Mouse (Mus musculus): ENCODE measurements around the gene Adcy7.

Adcy7 gene

DNA sequence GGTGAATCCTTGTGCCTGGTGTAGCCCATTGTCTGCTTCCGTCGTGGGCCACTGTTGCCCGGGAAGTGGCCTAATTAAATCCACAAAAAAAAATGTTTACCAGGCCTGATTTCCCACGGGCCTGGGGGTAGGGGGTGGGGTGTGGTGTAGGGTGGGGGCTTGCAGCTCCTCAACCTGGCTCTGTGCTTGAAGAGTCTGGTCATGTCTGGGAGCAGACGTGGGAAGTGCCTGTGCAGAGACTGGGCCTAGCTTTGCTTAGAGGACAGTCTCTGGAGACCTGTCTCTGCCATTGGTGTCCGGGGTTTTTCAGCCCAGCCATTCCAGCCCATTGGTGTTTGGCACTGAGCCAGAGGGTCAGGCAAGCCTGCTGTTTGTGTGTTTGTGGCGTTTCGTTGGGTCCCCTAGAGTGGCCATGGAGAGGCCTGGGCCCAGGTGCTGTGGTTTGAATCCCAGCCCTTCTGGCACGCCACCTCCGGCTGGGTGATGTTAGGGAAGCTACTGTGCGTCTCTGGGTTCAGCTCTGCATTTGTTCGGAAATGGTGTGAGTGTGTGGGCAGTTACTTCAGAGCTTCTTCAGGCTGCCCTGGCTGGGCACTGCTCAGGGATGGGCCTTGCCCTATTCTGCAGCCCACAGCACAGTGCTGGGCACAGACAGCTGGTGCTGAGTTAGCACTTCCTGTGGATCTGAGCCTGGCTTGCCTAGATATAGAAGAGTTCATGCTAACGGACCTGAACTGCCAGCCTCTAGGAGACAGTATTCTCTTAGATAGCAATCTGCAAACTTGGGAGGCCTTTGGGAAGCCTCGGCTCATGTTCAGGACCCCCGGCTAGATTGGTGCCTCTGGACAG is 29.6 kb downstream of the Adcy7 start:
- DNase-seq (ENCODE audit: low spot score), result no peak

DNA sequence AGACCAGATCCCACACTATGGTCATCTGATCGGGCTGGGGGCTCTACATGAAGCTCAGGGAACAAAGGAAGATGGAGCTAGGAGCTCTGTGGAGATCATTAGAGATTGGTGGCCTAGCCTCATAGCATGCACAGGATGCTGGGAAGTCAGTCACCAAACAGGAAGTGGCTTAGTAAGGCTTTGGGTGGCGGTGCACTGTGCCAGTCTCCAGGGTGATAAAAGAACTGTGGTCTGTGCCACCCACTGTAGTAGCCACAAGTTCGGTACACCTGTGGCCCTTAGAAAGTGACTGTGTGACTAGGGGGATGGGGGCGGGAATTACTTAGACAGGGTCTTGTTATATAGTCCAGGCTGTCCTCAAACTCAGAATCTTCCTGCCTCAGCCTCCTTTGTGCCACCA is 33.6 kb downstream of the Adcy7 start:
- DNase-seq (ENCODE audit: low spot score), result no peak

DNA sequence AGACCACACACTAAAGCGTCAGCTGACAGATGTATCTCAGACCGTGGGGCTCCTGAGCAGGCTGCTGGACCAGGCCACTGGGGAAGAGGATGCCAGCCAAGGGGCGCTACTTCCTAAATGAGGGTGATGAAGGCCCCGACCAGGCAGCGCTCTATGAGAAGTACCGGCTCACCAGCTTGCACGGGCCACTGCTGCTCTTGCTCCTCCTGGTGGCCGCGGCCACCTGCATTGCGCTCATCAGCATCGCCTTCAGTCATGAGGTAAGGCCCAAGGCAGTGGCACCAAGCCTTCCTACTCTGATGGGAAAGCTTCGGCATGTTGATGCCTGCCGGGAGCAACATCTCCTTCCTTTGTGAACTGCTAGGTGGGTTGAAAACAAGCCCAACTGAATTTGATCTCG is 34.3 kb downstream of the Adcy7 start:
- DNase-seq (ENCODE audit: low spot score), result no peak

- no peak for DNase-seq (ENCODE audit: low spot score)
Measured at GRCm38 (mm10) chr8:88307736-88308135, 35.5 kb downstream of the Adcy7 start.

- DNase-seq (ENCODE audit: low spot score), result no peak
Measured at GRCm38 (mm10) chr8:88309274-88309873, 37.2 kb downstream of the Adcy7 start.

GRCm38 (mm10) chr8:88309881-88310280 is 37.7 kb downstream of the Adcy7 start:
- no peak for DNase-seq (ENCODE audit: low spot score)

DNA sequence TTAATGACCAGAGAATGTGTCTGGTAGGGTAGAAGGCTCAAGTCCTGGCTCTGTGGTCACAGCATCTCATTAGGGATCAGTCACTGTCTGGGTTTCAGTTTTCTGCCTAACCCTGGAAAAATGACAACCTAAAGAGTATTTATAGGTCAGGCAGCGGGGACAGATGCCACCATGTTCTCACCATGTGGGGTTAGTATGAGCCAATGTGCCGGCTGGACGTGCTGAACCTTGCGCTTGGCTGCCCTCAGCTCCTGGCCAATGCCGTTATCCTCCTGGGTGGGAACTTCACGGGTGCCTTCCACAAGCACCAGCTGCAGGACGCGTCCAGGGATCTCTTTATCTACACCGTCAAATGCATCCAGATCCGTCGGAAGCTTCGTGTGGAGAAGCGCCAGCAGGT is 38.1 kb downstream of the Adcy7 start:
- DNase-seq (ENCODE audit: low spot score), result no peak

GRCm38 (mm10) chr8:88312966-88313365 is 40.8 kb downstream of the Adcy7 start:
- DNase-seq (ENCODE audit: low spot score), result no peak

DNA sequence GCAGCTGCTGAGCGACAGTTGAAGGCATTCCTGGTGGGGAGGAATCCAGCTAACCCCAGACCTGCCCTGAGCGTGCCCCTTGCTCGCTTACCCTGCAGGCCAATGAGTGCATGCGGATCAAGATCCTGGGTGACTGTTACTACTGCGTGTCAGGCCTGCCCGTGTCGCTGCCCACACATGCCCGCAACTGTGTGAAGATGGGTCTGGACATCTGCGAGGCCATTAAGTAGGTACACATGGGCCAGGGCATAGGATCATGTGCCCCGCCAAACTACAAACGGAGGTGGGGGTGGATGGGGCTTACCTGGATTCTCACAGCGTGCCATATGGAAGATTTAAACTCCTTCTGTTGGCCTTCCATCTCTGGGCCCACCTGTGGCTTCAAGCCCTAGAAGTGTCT is 41.8 kb downstream of the Adcy7 start:
- DNase-seq (ENCODE audit: low spot score), result no peak

- DNase-seq (ENCODE audit: low spot score), result no peak
Measured at GRCm38 (mm10) chr8:88315302-88315701, 43.1 kb downstream of the Adcy7 start.

DNA sequence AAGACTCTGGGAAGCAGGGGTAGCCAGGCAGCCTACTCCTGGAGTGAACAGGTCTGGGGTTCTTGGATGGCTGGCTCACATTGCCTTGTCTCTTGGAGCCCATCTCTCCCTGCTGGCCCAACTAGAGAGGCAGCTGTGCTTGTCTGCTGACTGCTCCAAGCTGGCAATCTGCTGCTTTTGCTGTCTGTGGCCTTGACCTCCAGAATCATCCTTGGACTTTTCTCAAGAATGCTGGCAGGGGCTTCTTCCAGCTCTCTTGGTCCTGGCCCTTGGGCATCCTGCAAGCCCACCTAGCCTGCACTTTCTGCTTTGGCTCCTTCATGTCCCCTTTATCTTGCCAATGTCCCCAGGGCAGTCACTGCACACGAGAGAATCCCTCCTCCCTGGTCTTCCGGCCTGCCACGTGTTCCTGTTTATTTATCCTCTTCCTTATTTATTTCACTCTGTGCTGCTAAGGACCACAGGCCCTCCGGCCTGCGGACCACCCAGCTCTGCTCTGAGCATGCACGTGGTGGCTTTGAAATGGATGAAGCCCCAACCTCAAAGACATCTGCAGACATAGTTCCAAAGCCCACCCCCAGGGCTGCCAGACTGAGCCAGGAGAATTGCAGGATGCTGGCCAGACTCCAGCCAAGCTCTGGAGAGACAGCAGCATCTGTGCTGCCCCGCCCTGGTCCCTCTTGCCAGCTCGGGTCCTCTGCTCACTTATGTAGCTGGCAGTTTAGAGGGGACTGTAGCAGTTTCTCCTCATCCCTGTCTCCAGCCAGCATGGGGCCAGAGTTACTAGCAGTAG is 44.1 kb downstream of the Adcy7 start:
- no peak for DNase-seq (ENCODE audit: low spot score)

GRCm38 (mm10) chr8:88317341-88317740 is 45.1 kb downstream of the Adcy7 start:
- no peak for DNase-seq (ENCODE audit: low spot score)

- DNase-seq (ENCODE audit: low spot score), result no peak
Measured at GRCm38 (mm10) chr8:88318151-88318550, 45.9 kb downstream of the Adcy7 start.

DNA sequence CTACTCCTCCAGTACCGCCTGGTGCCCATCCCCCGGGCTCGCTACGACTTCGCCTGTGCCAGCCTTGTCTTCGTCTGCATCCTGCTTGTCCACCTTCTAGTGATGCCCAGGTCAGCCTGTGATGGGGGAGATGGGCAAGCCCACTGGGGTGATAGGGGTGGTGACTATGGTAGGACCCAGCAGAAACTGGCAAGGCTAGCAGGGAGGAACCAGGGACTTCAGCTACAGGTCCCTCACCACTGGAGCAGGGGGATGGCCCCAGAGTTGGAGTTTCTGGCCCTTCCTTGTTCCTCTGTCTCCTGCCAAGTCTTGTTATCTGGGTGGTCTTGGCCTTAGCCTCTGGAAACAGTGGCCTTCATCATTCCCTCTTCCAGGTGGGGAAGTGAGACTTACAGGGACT is 47.9 kb downstream of the Adcy7 start:
- no peak for DNase-seq (ENCODE audit: low spot score)

DNA sequence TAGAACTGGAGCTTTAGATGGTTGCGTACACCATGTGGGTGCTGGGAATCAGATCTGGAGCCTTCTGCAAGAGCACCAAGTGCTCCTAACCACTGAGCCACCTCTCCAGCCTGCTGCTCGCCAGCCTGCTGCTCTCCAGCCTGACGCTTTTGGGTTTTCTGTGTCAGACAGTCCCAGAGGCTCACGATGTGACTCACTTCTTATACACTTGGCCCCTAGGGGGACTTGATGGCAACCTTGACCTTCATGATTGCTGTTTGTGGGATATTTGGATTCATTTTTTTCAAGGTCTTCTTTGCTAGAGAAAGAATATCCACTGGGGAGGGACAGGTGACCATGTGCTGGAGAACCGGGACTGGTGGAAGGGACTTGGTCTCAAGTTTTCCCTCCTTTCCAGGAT is 49.2 kb downstream of the Adcy7 start:
- no peak for DNase-seq (ENCODE audit: low spot score)

DNA sequence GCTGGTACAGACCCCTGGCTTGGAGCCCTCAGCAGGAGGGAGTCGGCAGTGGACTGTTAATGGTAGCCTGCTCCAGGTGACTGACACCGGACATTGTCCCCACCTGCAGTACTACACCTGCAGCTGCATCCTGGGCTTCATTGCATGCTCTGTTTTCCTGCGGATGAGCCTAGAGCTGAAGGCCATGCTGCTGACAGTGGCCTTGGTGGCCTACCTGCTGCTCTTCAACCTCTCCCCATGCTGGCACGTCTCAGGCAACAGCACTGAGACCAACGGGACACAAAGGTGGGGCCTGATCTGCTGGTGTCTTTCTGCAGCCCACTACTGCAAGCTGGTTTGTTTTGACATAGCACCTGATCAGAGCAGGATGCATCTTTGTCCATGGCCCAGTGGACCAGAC is 51.3 kb downstream of the Adcy7 start:
- DNase-seq (ENCODE audit: low spot score), result no peak

DNA sequence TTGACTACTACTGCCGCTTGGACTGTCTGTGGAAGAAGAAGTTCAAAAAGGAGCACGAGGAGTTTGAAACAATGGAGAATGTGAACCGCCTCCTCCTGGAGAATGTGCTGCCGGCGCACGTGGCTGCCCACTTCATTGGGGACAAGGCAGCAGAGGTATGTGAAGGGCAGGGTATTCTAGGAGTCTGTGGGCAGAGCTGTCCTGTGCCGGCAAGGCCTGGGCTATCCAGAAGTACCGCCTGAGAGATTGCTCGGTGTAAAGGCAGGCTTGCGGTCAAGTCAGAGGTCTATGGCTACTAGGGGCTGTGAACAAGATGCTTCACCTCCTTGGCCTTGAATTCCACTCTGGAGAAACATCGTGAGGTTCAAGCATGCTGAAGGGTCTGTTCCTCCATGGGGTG is 52.6 kb downstream of the Adcy7 start:
- DNase-seq (ENCODE audit: low spot score), result no peak

GRCm38 (mm10) chr8:88325251-88325650 is 53.0 kb downstream of the Adcy7 start:
- no peak for DNase-seq (ENCODE audit: low spot score)

- no peak for DNase-seq (ENCODE audit: low spot score)
Measured at GRCm38 (mm10) chr8:88325795-88326194, 53.6 kb downstream of the Adcy7 start.

- DNase-seq (ENCODE audit: low spot score), result no peak
Measured at GRCm38 (mm10) chr8:88326328-88326727, 54.1 kb downstream of the Adcy7 start.

DNA sequence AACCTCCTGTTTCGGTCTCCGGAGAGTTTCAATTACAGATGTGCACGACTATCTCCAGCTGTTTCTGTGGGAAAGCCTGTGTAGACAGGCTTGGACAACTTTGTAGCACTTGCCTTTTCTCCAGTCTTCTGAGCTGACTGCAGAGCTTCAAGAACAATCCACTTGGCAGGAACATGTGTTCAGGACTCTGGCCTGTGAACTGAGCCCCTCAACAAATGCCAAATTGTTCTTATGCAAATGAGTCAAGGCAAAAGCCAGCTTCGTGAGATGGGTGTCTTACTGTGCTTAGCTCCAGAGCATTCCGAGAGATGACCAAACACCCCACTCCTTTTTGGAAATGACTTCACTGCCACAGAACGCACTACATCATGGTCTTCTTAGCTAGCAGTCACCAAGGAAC is 56.5 kb downstream of the Adcy7 start:
- DNase-seq (ENCODE audit: low spot score), result no peak

- no peak for DNase-seq (ENCODE audit: low spot score)
Measured at GRCm38 (mm10) chr8:88330816-88331215, 58.6 kb downstream of the Adcy7 start.

DNA sequence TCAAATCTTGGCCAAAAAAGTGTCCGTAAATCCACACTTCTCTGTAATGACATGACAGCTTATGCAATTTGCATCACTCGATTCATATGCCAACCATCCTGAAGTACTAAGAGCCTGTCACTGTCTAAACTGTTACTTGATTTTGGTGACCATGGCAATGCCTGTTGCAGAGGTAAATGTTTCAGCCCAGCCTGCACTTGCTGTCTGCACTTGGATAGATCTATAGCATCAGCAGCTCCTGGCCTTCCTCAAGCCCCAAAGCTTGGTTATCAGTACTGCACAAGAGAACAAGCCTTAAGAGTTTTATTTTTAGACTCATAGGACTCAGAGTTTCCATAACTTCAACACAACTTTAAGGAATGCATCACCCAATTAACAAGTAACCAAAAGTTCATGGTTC is 62.2 kb downstream of the Adcy7 start:
- no peak for DNase-seq (ENCODE audit: low spot score)

Measured in spleen, adult 12 weeks (tissue).